Mouse (Mus musculus) G1E (cell line): ENCODE data around the gene Trak1. TPM values are rescaled to one million over a fixed set of nuclear protein-coding genes. Genes with fewer than 3 reads are reported as not detected.

Source experiments
- ATAC-seq: 2 replicates; pipeline ENCODE4 v1.8.0; 2016; ENCODE audit warnings: mild to moderate bottlenecking; ENCODE audit not compliant: insufficient number of reproducible peaks, poor library complexity, low FRiP score, severe bottlenecking; ENCODE audit errors: extremely low read depth
- DNase-seq: peaks from one replicate; pipeline ENCODE4 v3.0.0; 2012; ENCODE audit warnings: low spot score
- H3K27me3 ChIP-seq: 2 replicates; pipeline ENCODE4 v1.6.1; 2012; ENCODE audit warnings: mild to moderate bottlenecking, low read length, inconsistent platforms; ENCODE audit not compliant: insufficient read depth
- H3K36me3 ChIP-seq: replicated peaks from 2 replicates; pipeline ENCODE3; 2012; ENCODE audit warnings: mild to moderate bottlenecking, inconsistent platforms
- H3K4me1 ChIP-seq: 2 replicates; pipeline ENCODE4 v1.6.1; 2012; ENCODE audit warnings: low read depth, low read length, inconsistent platforms, mixed read lengths; ENCODE audit not compliant: insufficient read depth
- H3K4me3 ChIP-seq: 2 replicates; pipeline ENCODE4 v1.5.1; 2012; ENCODE audit warnings: low read depth, mild to moderate bottlenecking, inconsistent platforms, low read length, moderate library complexity, mixed read lengths
- H3K9me3 ChIP-seq: replicated peaks from 2 replicates; pipeline ENCODE4 v1.6.1; 2012; ENCODE audit warnings: inconsistent platforms
- CTCF ChIP-seq: IDR thresholded peaks from 2 replicates; pipeline ENCODE4 v1.5.1; 2012; ENCODE audit warnings: low read depth, low read length, inconsistent platforms, mixed read lengths
- GATA1 ChIP-seq: IDR thresholded peaks from 2 replicates; pipeline ENCODE4 v1.6.1; 2012; ENCODE audit warnings: borderline replicate concordance, low read length, inconsistent platforms, mixed read lengths
- GATA2 ChIP-seq: IDR thresholded peaks from 2 replicates; pipeline ENCODE4 v1.6.1; 2012; ENCODE audit warnings: low read depth, low read length, inconsistent platforms, borderline replicate concordance
- POLR2AphosphoS5 ChIP-seq: IDR thresholded peaks from 2 replicates; pipeline ENCODE4 v1.6.1; 2012; ENCODE audit warnings: low read depth, low read length, inconsistent platforms; ENCODE audit not compliant: insufficient replicate concordance
- TAL1 ChIP-seq: conservative IDR thresholded peaks from 2 replicates; pipeline ENCODE4 v1.6.1; 2012; ENCODE audit warnings: low read depth, low read length, inconsistent platforms, mixed read lengths
- polyA plus RNA-seq: library from polyadenylated mRNA; stranded (reverse); fragments of >175 nt; gene quantifications from 2 replicates; pipeline ENCODE4 v1.2.3, GENCODE M21; 2012
- total RNA-seq, 2 experiments: library from RNA; stranded (forward) in 1 of 2; stranded (reverse) in 1 of 2; fragments of 200-1000 nt in 1 of 2; fragments of >200 nt in 1 of 2; fragmentation: Nextera tagmentation in 1 of 2; gene quantifications; 2 replicates each; pipeline ENCODE4 v1.2.3; 2014 to 2017

Trak1 gene
- total and polyA plus RNA-seq, 3 experiments: 13.6 to 35.7 (median 21.3) TPM

DNA sequence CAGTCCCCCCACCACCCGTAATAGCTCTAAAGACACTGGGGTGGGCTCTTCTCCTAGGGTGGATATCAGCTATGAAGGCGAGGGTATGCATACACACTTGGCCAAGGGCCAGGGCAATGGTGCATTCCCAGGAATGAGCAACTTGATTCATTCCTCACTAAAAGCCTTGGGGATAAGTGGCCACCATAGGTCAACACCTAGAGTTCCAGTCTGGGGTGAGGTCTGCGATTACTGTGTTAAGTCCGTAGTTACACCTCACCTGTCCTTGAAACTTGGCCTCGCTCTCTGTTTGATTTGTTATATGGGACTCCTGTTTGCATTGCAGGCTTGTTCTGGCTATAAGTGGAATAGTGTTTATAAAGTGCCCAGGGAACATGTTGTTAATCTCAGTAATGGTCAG, 125.1 kb downstream of the Trak1 start:
- Histone ChIP-seq H3K4me3 (no peak overlapping the region), H3K9me3 (0 out of 2 replicates have a peak, but pooled peaks cover 2% of the 10 kb centered on the region), H3K4me1 (peaks cover 63% of the 10 kb centered on the region), H3K27me3 (no peaks in the 10 kb centered on the region), H3K36me3 (peaks cover 26% of the 10 kb centered on the region)
- no peak for DNase-seq
- TF ChIP-seq CTCF (no peak), TAL1 (no peak), POLR2AphosphoS5 (no peak), GATA2 (no peak), GATA1 (no peak)
- ATAC-seq: no peak

DNA sequence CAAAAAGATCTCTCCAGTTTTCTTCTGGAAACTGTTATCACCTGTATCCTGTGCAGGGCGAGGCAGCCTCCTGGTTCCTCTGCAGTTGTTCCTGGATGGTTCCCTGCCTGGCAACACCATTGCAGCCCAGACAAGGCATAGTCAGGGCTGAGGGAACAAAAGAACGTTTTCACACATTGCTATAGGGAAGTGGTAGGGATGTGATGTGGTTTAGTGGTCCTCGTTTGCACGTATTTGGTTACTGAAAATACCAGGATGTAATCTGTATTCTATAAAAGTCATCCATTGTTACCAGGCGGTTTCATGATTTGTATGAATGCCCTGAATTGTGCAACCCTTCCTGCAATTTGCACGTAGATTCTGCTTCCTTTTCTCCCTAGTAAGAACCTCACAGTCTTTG, 126.3 kb downstream of the Trak1 start:
- Histone ChIP-seq H3K27me3 (no peaks in the 10 kb centered on the region), H3K4me3 (no peak overlapping the region), H3K36me3 (peaks cover 27% of the 10 kb centered on the region), H3K9me3 (no peaks in the 10 kb centered on the region), H3K4me1 (peaks cover 72% of the 10 kb centered on the region)
- ATAC-seq: no peak
- TF ChIP-seq POLR2AphosphoS5: no peak
- TF ChIP-seq CTCF: no peak
- TF ChIP-seq TAL1: no peak
- TF ChIP-seq GATA2: no peak
- TF ChIP-seq GATA1: no peak
- no peak for DNase-seq

DNA sequence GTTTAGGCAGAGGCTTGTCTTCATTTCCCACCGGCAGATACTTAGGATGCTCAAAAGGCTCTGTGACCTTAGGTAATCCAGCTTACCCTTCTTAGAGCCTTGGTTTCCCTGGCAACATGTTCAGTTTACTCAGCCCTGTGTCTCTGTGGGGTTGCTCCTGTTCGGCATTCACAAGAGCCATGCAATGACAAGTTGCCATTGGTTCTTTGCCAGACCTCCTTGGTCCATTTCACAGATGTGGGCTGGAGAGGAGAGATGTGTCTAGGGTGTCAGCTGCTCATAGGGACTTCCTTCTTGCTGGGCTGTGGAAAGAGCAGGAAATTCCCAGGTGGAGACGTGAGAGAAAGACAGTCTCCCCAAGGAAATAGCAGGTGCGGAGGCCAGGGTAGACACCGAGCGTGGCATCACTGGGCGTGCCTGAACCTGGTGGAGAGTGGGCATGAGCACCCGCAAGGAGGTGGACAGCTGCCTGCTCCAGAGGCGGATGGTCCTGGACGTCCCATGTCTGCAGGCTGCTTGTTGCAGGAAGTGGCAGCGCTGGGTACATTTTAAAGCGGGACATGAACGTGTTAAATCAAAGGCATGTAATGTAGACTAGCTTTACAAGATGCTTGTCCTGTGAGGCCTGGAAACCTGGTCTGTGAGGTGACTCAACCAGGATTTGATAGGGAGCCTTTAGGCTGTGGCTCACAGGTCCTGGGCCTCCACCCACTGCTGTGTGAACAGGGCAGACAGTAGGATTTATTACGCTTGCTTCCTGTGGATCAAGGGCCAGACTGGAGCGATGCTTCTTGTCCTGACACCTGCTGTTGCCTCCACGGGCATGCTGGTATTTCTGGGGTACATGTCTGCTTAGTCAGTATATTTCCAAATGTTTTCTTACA, 127.2 kb downstream of the Trak1 start:
- ATAC-seq (no peak), DNase-seq (no peak)
- no peak overlapping the region; the same call in 1 of the 2 replicates for H3K4me3 ChIP-seq
- no peak for TF ChIP-seq GATA1
- H3K27me3 ChIP-seq: no peaks in the 10 kb centered on the region
- H3K9me3 ChIP-seq: no peaks in the 10 kb centered on the region
- peaks cover 72% of the 10 kb centered on the region for H3K4me1 ChIP-seq
- H3K36me3 ChIP-seq: peaks cover 25% of the 10 kb centered on the region

DNA sequence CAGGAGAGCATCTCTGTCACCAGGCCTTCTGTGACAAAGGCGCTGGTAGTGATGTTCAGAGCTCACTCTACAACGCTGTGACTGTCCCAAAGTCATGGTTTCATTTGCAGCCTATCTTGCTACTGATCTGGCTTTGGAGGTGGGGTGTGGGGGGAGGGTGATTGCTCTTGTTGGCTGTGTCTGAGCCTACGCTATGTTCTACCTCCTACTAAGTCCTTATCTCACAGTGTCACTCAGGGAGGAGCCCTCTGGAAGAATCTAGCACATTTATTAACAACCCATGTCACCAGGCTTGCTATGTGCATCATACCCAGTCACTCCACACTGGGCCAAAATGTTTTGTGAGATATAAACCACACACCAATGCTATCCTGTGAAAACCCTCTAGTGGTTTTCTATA, 129.1 kb downstream of the Trak1 start:
- DNase-seq (peak; percentile 81), ATAC-seq (peak; percentile 96)
- Histone ChIP-seq H3K4me1 (peaks cover 73% of the 10 kb centered on the region), H3K9me3 (no peaks in the 10 kb centered on the region), H3K4me3 (no peak overlapping the region; the same call in 1 of the 2 replicates), H3K36me3 (peaks cover 28% of the 10 kb centered on the region), H3K27me3 (no peaks in the 10 kb centered on the region)
- TF ChIP-seq TAL1 (peak; percentile 75), CTCF (no peak), GATA2 (peak; percentile 91; the same call in 1 of the 2 replicates), POLR2AphosphoS5 (no peak), GATA1 (no peak)

DNA sequence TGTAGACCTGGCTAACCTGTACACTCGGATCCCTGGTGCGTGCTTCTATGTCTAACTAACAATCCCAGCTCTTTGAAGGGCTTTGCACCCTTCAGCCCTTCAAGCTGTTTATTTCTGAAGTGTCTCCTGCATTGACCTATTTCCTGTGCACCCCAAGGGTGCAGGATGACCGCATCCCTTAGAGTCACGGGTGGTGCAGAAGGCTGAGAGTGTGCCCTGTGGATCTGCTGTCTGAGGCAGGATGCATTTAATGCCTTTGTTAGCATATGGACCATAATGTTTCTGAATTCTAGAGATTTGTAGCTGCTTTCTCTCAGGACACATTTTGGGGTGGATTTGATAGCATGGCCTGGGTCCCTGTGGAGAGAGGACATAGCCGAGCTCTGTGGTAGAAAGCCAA, 129.6 kb downstream of the Trak1 start:
- no peak overlapping the region; the same call in 1 of the 2 replicates for H3K4me3 ChIP-seq
- peaks cover 71% of the 10 kb centered on the region for H3K4me1 ChIP-seq
- peak; percentile 17; the same call in 1 of the 2 replicates for ATAC-seq

DNA sequence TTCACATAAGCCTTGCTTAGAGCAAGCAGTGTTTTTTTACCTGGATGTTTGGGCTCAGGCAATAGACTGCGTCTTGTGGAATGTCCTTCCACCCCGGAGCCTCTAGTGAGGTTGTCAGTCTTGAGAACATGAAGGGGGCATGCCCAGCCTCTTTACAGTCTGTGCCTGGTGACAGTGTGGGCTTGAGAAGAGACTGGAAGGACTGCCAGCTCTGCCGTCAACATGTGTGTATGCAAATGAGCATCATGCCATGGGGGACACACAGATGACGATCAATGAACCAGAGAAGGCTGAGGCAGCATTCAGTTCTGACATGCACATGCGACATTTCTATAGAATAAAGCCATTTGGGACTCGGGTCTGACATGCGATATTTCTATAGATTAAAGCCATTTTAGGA, 132.3 kb downstream of the Trak1 start:
- no peaks in the 10 kb centered on the region for H3K27me3 ChIP-seq
- H3K9me3 ChIP-seq: no peaks in the 10 kb centered on the region
- peaks cover 67% of the 10 kb centered on the region for H3K4me1 ChIP-seq
- no peak for DNase-seq
- TF ChIP-seq CTCF: no peak
- peaks cover 46% of the 10 kb centered on the region for H3K36me3 ChIP-seq
- no peak for ATAC-seq
- H3K4me3 ChIP-seq: no peak overlapping the region

More for the DNA sequence above, 129.6 kb downstream of the Trak1 start:
- no peak for DNase-seq
- TF ChIP-seq GATA1 (no peak), GATA2 (no peak), TAL1 (no peak), CTCF (no peak), POLR2AphosphoS5 (no peak)
- Histone ChIP-seq H3K27me3 (no peaks in the 10 kb centered on the region), H3K9me3 (no peaks in the 10 kb centered on the region), H3K36me3 (peaks cover 28% of the 10 kb centered on the region)

DNA sequence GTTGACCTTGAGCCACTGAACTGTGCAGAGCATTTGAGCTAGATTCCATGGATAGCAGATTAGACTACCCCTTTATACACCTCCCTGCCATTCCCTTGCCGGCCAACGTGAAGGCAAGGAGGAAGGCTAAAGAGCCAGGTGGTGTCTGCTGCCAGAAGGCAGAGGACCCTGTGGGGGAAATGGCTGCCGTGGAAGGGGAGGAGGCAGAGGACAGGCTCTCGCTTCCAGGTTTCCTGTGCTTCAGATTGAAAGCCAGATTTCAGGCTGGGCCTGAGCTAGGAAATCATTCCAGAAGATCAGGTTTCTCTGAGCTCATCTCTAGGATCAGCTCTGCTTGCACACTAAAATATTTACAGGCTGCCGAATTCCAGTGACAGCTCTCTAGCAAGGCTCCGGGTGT, 133.1 kb downstream of the Trak1 start:
- no peaks in the 10 kb centered on the region for H3K9me3 ChIP-seq
- H3K27me3 ChIP-seq: no peaks in the 10 kb centered on the region
- H3K36me3 ChIP-seq: peaks cover 50% of the 10 kb centered on the region
- TF ChIP-seq CTCF (no peak), POLR2AphosphoS5 (no peak)
- DNase-seq (no peak), ATAC-seq (no peak)
- peaks cover 67% of the 10 kb centered on the region for H3K4me1 ChIP-seq
- no peak overlapping the region for H3K4me3 ChIP-seq
